Mouse (Mus musculus) hindbrain, embryonic 16.5 days (tissue): Measurements from ENCODE around the gene Pink1. TPM values are rescaled to one million over a fixed set of nuclear protein-coding genes. Genes with fewer than 3 reads are reported as not detected.
A peak's percentile ranks its signal among the peaks of the same experiment; 100 is the strongest.

Source experiments
- ATAC-seq: fragments of 200-750 bp; cut with Nextera tagmentation; 2 replicates; pipeline ENCODE4 v1.8.0; 2017; ENCODE audit warnings: moderate TSS enrichment, moderate library complexity
- H3K27ac ChIP-seq: fragments of 300-500 bp; sonication (generic); 2 replicates; pipeline ENCODE4 v1.5.1; 2014; ENCODE audit warnings: low read depth, mild to moderate bottlenecking, control low read depth, low read length, moderate library complexity
- H3K27me3 ChIP-seq: fragments of 300-500 bp; sonication (generic); replicated peaks from 2 replicates; pipeline ENCODE4 v1.6.1; 2014; ENCODE audit warnings: low read length; ENCODE audit not compliant: control insufficient read depth, insufficient read depth
- H3K36me3 ChIP-seq: fragments of 300-500 bp; sonication (generic); 2 replicates; pipeline ENCODE4 v1.6.1; 2014; ENCODE audit warnings: mild to moderate bottlenecking, low read length, moderate library complexity, mixed read lengths; ENCODE audit not compliant: control insufficient read depth, insufficient read depth
- H3K4me1 ChIP-seq: fragments of 300-500 bp; sonication (generic); 2 replicates; pipeline ENCODE4 v1.6.1; 2014; ENCODE audit warnings: low read depth, low read length; ENCODE audit not compliant: control insufficient read depth, insufficient read depth
- H3K4me2 ChIP-seq: fragments of 300-500 bp; sonication (generic); 2 replicates; pipeline ENCODE4 v1.6.1; 2014; ENCODE audit warnings: mild to moderate bottlenecking, low read length, control low read depth, moderate library complexity
- H3K4me3 ChIP-seq: fragments of 300-500 bp; sonication (generic); 2 replicates; pipeline ENCODE4 v1.5.1; 2014; ENCODE audit warnings: mild to moderate bottlenecking, low read length, control low read depth, moderate library complexity
- H3K9ac ChIP-seq: fragments of 300-500 bp; sonication (generic); 2 replicates; pipeline ENCODE4 v1.6.1; 2014; ENCODE audit warnings: low read depth, mild to moderate bottlenecking, control low read depth, low read length, moderate library complexity
- H3K9me3 ChIP-seq: fragments of 300-500 bp; sonication (generic); 2 replicates; pipeline ENCODE4 v1.6.1; 2014; ENCODE audit warnings: mild to moderate bottlenecking, low read length, moderate library complexity; ENCODE audit not compliant: control insufficient read depth
- WGBS: fragments of 180-500 bp; shearing (Covaris S2); extraction: QIAGEN DNeasy Blood & Tissue Kit; methylation state at CpG from one replicate; pipeline ENCODE4 v1.1.7; 2014; 5-methylcytosine and 5-hydroxymethylcytosine counted together
- microRNA-seq: library from miRNA; unstranded; fragments of <30 nt; microRNA quantifications from one replicate; pipeline ENCODE4, GENCODE M21; 2017
- polyA plus RNA-seq: library from polyadenylated mRNA; unstranded; fragments of >200 nt; fragmentation: Nextera tagmentation; extraction: Ambion mirVana; gene quantifications from 2 replicates; pipeline ENCODE4 v1.2.1, GENCODE M21; 2015

The Pink1 gene
- polyA plus RNA-seq, 1 experiment from 2014 or later = 100 TPM

GRCm38 (mm10) chr4:138272011-138272997 is 53.8 kb downstream of the Pink1 start:
- peak; percentile 77 for ATAC-seq
- H3K9ac ChIP-seq = no peak overlapping the region
- no peak overlapping the region for H3K27ac ChIP-seq
- H3K27me3 ChIP-seq = no peaks in the 10 kb centered on the region
- 64% methylated on average over 14 of the region's 14 CpGs for WGBS
- no peak overlapping the region for H3K4me2 ChIP-seq
- H3K36me3 ChIP-seq = no peaks in the 10 kb centered on the region
- no peaks in the 10 kb centered on the region for H3K9me3 ChIP-seq
- H3K4me3 ChIP-seq = no peak overlapping the region
- peaks cover 3% of the 10 kb centered on the region for H3K4me1 ChIP-seq

GRCm38 (mm10) chr4:138267869-138268268 is 58.2 kb downstream of the Pink1 start:
- WGBS = 95% methylated on average over 10 of the region's 10 CpGs

More at GRCm38 (mm10) chr4:138267869-138268268, 58.2 kb downstream of the Pink1 start:
- H3K9me3 ChIP-seq = no peaks in the 10 kb centered on the region
- no peak overlapping the region for H3K9ac ChIP-seq
- ATAC-seq = no peak
- H3K4me3 ChIP-seq = no peak overlapping the region
- H3K4me2 ChIP-seq = no peak overlapping the region
- H3K27ac ChIP-seq = no peak overlapping the region
- H3K36me3 ChIP-seq = no peaks in the 10 kb centered on the region
- no peaks in the 10 kb centered on the region for H3K27me3 ChIP-seq
- H3K4me1 ChIP-seq = peaks cover 5% of the 10 kb centered on the region

Small RNA genes lying within 50 kb of the gene (microRNA-seq; reads per million reads assigned to microRNA genes)
- not detected for gene Gm27646
- 0.83 reads per million for gene Mir7019

Other genes starting within 250 kb of the Pink1 start
- 155 and 174 TPM in 2 replicates for gene Hp1bp3, start 110.0 kb downstream of the Pink1 start, polyA plus RNA-seq
- gene Sh2d5, start 75.9 kb downstream of the Pink1 start, polyA plus RNA-seq = 18.5 and 21.6 TPM in 2 replicates
- 4.2 and 4.5 TPM in 2 replicates for gene Kif17, start 75.9 kb downstream of the Pink1 start, polyA plus RNA-seq
- gene Ddost, start 21.6 kb downstream of the Pink1 start, polyA plus RNA-seq = 232 and 238 TPM in 2 replicates
- 7.9 and 8.1 TPM in 2 replicates for gene Cda, start 41.7 kb upstream of the Pink1 start, polyA plus RNA-seq
- gene Fam43b, start 70.2 kb upstream of the Pink1 start, polyA plus RNA-seq = 16.6 and 17.3 TPM in 2 replicates
- 21.6 and 23.7 TPM in 2 replicates for gene Mul1, start 108.4 kb upstream of the Pink1 start, polyA plus RNA-seq
- 15.5 and 16.7 TPM in 2 replicates for gene Camk2n1, start 128.0 kb upstream of the Pink1 start, polyA plus RNA-seq